Mouse (Mus musculus): ENCODE measurements around the gene Cask.

- TF ChIP-seq TCF12 (IDR thresholded peaks at IDR 0.05; ENCODE audit: low read depth, low read length) (no peak), CTCF (IDR thresholded peaks at IDR 0.05 in 2 of 3, conservative IDR thresholded peaks at IDR 0.05 in 1 of 3; ENCODE audit: control insufficient read depth in 1 of 3, insufficient read depth in 1 of 3, low read depth in 2 of 3, low read length in 3 of 3, poor library complexity in 1 of 3, severe bottlenecking in 1 of 3) (no peak), CHD1 (IDR thresholded peaks at IDR 0.05; ENCODE audit: low read depth, low read length) (no peak), NRF1 (IDR thresholded peaks at IDR 0.05; ENCODE audit: insufficient read depth, low read depth, low read length, poor library complexity, severe bottlenecking) (no peak), CHD2 (IDR thresholded peaks at IDR 0.05; ENCODE audit: low read length) (no peak), JUND (IDR thresholded peaks at IDR 0.05; ENCODE audit: low read depth, low read length) (no peak), MAX (IDR thresholded peaks at IDR 0.05; ENCODE audit: low read length) (no peak), MAFK (IDR thresholded peaks at IDR 0.05; ENCODE audit: borderline replicate concordance, low read depth, low read length) (no peak)
These were observed 371.6 kb downstream of the Cask start for GRCm38 (mm10) chrX:13479570-13479969.
